Mouse (Mus musculus): ENCODE measurements at regions not wholly inside any gene's neighbourhood (a gene's known extent, or its start where the extent isn't known, plus 50 kb on each side); places are given as distances from the start of the nearest gene placed in this dataset.

GRCm38 (mm10) chr3:144305456-144305855, 100.4 kb upstream of the Lmo4 start:
- Histone ChIP-seq H3K9ac (replicated peaks; ENCODE audit: low read length) (no peak overlapping the region), H3K4me1 (ENCODE audit: insufficient read depth, low read length) (no peaks in the 10 kb centered on the region), H3K4me3 (ENCODE audit: low read length) (no peak overlapping the region), H3K9me3 (ENCODE audit: low read length) (no peaks in the 10 kb centered on the region), H3K36me3 (ENCODE audit: insufficient read depth, low read length) (no peaks in the 10 kb centered on the region), H3K27ac (no peak overlapping the region), H3K4me2 (ENCODE audit: low read depth, low read length) (no peak overlapping the region), H3K27me3 (ENCODE audit: insufficient read depth, low read length) (no peaks in the 10 kb centered on the region)
- DNase-seq (ENCODE audit: low spot score) (no peak), ATAC-seq (no peak)
- no peak for TF ChIP-seq CTCF (IDR thresholded peaks at IDR 0.05; ENCODE audit: low read depth)
- 51% methylated on average over 4 of the region's 4 CpGs for WGBS

- no peak overlapping the region for H3K27ac ChIP-seq
- no peaks in the 10 kb centered on the region for H3K4me1 ChIP-seq (ENCODE audit: insufficient read depth, low read length)
- DNase-seq (ENCODE audit: low spot score) (no peak), ATAC-seq (0 out of 2 replicates have a peak, but pooled peaks have one; percentile 27)
- no peaks in the 10 kb centered on the region for H3K9me3 ChIP-seq (ENCODE audit: low read length)
- WGBS, result 22% methylated on average over 4 of the region's 4 CpGs
- TF ChIP-seq CTCF (IDR thresholded peaks at IDR 0.05; ENCODE audit: low read depth), result no peak
- H3K9ac ChIP-seq (replicated peaks; ENCODE audit: low read length), result no peak overlapping the region
- H3K4me3 ChIP-seq (ENCODE audit: low read length), result no peak overlapping the region
- no peaks in the 10 kb centered on the region for H3K36me3 ChIP-seq (ENCODE audit: insufficient read depth, low read length)
- H3K27me3 ChIP-seq (ENCODE audit: insufficient read depth, low read length), result no peaks in the 10 kb centered on the region
- H3K4me2 ChIP-seq (ENCODE audit: low read depth, low read length), result no peak overlapping the region
These were observed 99.9 kb upstream of the Lmo4 start for GRCm38 (mm10) chr3:144304924-144305323.

GRCm38 (mm10) chr3:144302626-144303025, 97.6 kb upstream of the Lmo4 start:
- 96% methylated on average over 3 of the region's 3 CpGs for WGBS
- Histone ChIP-seq H3K9me3 (ENCODE audit: low read length) (no peaks in the 10 kb centered on the region), H3K36me3 (ENCODE audit: insufficient read depth, low read length) (no peaks in the 10 kb centered on the region), H3K4me1 (ENCODE audit: insufficient read depth, low read length) (no peaks in the 10 kb centered on the region), H3K27me3 (ENCODE audit: insufficient read depth, low read length) (no peaks in the 10 kb centered on the region), H3K4me2 (ENCODE audit: low read depth, low read length) (no peak overlapping the region), H3K4me3 (ENCODE audit: low read length) (no peak overlapping the region), H3K9ac (replicated peaks; ENCODE audit: low read length) (no peak overlapping the region), H3K27ac (no peak overlapping the region)
- ATAC-seq, result no peak
- no peak for TF ChIP-seq CTCF (IDR thresholded peaks at IDR 0.05; ENCODE audit: low read depth)
- DNase-seq (ENCODE audit: low spot score), result no peak

- 82% methylated on average over 3 of the region's 3 CpGs for WGBS
- no peak for TF ChIP-seq CTCF (IDR thresholded peaks at IDR 0.05; ENCODE audit: low read depth)
These were observed 96.0 kb upstream of the Lmo4 start for GRCm38 (mm10) chr3:144301068-144301467.

GRCm38 (mm10) chr3:144299239-144299638, 94.2 kb upstream of the Lmo4 start:
- DNase-seq (ENCODE audit: low spot score) (no peak), ATAC-seq (no peak)
- no peak overlapping the region for H3K9ac ChIP-seq (replicated peaks; ENCODE audit: low read length)
- TF ChIP-seq CTCF (IDR thresholded peaks at IDR 0.05; ENCODE audit: low read depth), result no peak
- H3K9me3 ChIP-seq (ENCODE audit: low read length), result no peaks in the 10 kb centered on the region
- no peaks in the 10 kb centered on the region for H3K4me1 ChIP-seq (ENCODE audit: insufficient read depth, low read length)
- H3K27ac ChIP-seq, result no peak overlapping the region
- WGBS, result 91% methylated on average over 5 of the region's 5 CpGs
- H3K4me3 ChIP-seq (ENCODE audit: low read length), result no peak overlapping the region
- H3K36me3 ChIP-seq (ENCODE audit: insufficient read depth, low read length), result no peaks in the 10 kb centered on the region
- no peaks in the 10 kb centered on the region for H3K27me3 ChIP-seq (ENCODE audit: insufficient read depth, low read length)
- H3K4me2 ChIP-seq (ENCODE audit: low read depth, low read length), result no peak overlapping the region

More at GRCm38 (mm10) chr3:144301068-144301467, 96.0 kb upstream of the Lmo4 start:
- Histone ChIP-seq H3K27ac (no peak overlapping the region), H3K9me3 (ENCODE audit: low read length) (no peaks in the 10 kb centered on the region), H3K4me1 (ENCODE audit: insufficient read depth, low read length) (no peaks in the 10 kb centered on the region), H3K4me2 (ENCODE audit: low read depth, low read length) (no peak overlapping the region), H3K27me3 (ENCODE audit: insufficient read depth, low read length) (no peaks in the 10 kb centered on the region), H3K9ac (replicated peaks; ENCODE audit: low read length) (no peak overlapping the region), H3K36me3 (ENCODE audit: insufficient read depth, low read length) (no peaks in the 10 kb centered on the region), H3K4me3 (ENCODE audit: low read length) (no peak overlapping the region)
- DNase-seq (ENCODE audit: low spot score) (no peak), ATAC-seq (no peak)

- Histone ChIP-seq H3K27me3 (ENCODE audit: insufficient read depth, low read length) (no peaks in the 10 kb centered on the region), H3K27ac (no peak overlapping the region), H3K36me3 (ENCODE audit: insufficient read depth, low read length) (no peaks in the 10 kb centered on the region), H3K4me2 (ENCODE audit: low read depth, low read length) (no peak overlapping the region), H3K9ac (replicated peaks; ENCODE audit: low read length) (no peak overlapping the region), H3K9me3 (ENCODE audit: low read length) (no peaks in the 10 kb centered on the region), H3K4me3 (ENCODE audit: low read length) (no peak overlapping the region), H3K4me1 (ENCODE audit: insufficient read depth, low read length) (no peaks in the 10 kb centered on the region)
- 63% methylated on average over 3 of the region's 3 CpGs for WGBS
- DNase-seq (ENCODE audit: low spot score), result peak; percentile 45
- TF ChIP-seq CTCF (IDR thresholded peaks at IDR 0.05; ENCODE audit: low read depth), result peak; percentile 33
- peak; percentile 86 for ATAC-seq
These were observed 84.5 kb upstream of the Lmo4 start for GRCm38 (mm10) chr3:144289489-144289888.

GRCm38 (mm10) chr3:144286100-144286499, 81.1 kb upstream of the Lmo4 start:
- Histone ChIP-seq H3K36me3 (ENCODE audit: insufficient read depth, low read length) (no peaks in the 10 kb centered on the region), H3K27ac (no peak overlapping the region), H3K4me2 (ENCODE audit: low read depth, low read length) (no peak overlapping the region), H3K9ac (replicated peaks; ENCODE audit: low read length) (no peak overlapping the region), H3K4me1 (ENCODE audit: insufficient read depth, low read length) (no peaks in the 10 kb centered on the region), H3K4me3 (ENCODE audit: low read length) (no peak overlapping the region), H3K27me3 (ENCODE audit: insufficient read depth, low read length) (no peaks in the 10 kb centered on the region), H3K9me3 (ENCODE audit: low read length) (no peaks in the 10 kb centered on the region)
- DNase-seq (ENCODE audit: low spot score), result no peak
- TF ChIP-seq CTCF (IDR thresholded peaks at IDR 0.05; ENCODE audit: low read depth), result no peak
- ATAC-seq, result no peak
- 91% methylated on average over 8 of the region's 8 CpGs for WGBS

Data from hindbrain, postnatal 0 days (tissue).